Mouse (Mus musculus) intestine, embryonic 16.5 days (tissue): ENCODE results near the gene Spen. TPM values are rescaled to one million over a fixed set of nuclear protein-coding genes. Genes with fewer than 3 reads are reported as not detected.

ENCODE experiments used
- ATAC-seq: fragments of 200-750 bp; cut with Nextera tagmentation; 2 replicates; pipeline ENCODE4 v1.8.0; 2017; ENCODE audit warnings: moderate TSS enrichment, moderate library complexity
- H3K27ac ChIP-seq: fragments of 300-500 bp; sonication (generic); 2 replicates; pipeline ENCODE4 v1.5.1; 2014; ENCODE audit warnings: mild to moderate bottlenecking, low read length
- H3K27me3 ChIP-seq: fragments of 300-500 bp; sonication (generic); replicated peaks from 2 replicates; pipeline ENCODE4 v1.6.1; 2014; ENCODE audit warnings: low read length, control low read depth, mixed read lengths; ENCODE audit not compliant: control insufficient read depth, insufficient read depth
- H3K36me3 ChIP-seq: fragments of 300-500 bp; sonication (generic); 2 replicates; pipeline ENCODE4 v1.6.1; 2014; ENCODE audit warnings: low read length, control low read depth; ENCODE audit not compliant: control insufficient read depth, insufficient read depth
- H3K4me1 ChIP-seq: fragments of 300-500 bp; sonication (generic); 2 replicates; pipeline ENCODE4 v1.6.1; 2014; ENCODE audit warnings: low read length, control low read depth, mixed read lengths; ENCODE audit not compliant: control insufficient read depth, insufficient read depth
- H3K4me2 ChIP-seq: fragments of 300-500 bp; sonication (generic); 2 replicates; pipeline ENCODE4 v1.6.1; 2014; ENCODE audit warnings: low read depth, low read length, control low read depth
- H3K4me3 ChIP-seq: fragments of 300-500 bp; sonication (generic); 2 replicates; pipeline ENCODE4 v1.5.1; 2014; ENCODE audit warnings: mild to moderate bottlenecking, low read length
- H3K9ac ChIP-seq: fragments of 300-500 bp; sonication (generic); 2 replicates; pipeline ENCODE4 v1.6.1; 2014; ENCODE audit warnings: low read depth, low read length
- H3K9me3 ChIP-seq: fragments of 300-500 bp; sonication (generic); 2 replicates; pipeline ENCODE4 v1.6.1; 2016; ENCODE audit warnings: low read length, control low read depth; ENCODE audit not compliant: control insufficient read depth
- WGBS: fragments of 180-500 bp; shearing (Covaris S2); extraction: QIAGEN DNeasy Blood & Tissue Kit; methylation state at CpG from one replicate; pipeline ENCODE4 v1.1.7; 2014; 5-methylcytosine and 5-hydroxymethylcytosine counted together
- polyA plus RNA-seq: library from polyadenylated mRNA; unstranded; fragments of >200 nt; fragmentation: Nextera tagmentation; extraction: Ambion mirVana; gene quantifications from 2 replicates; pipeline ENCODE4 v1.2.1, GENCODE M21; 2015

The Spen gene
- polyA plus RNA-seq, 1 experiment from 2014 or later, result 6.3 TPM

DNA sequence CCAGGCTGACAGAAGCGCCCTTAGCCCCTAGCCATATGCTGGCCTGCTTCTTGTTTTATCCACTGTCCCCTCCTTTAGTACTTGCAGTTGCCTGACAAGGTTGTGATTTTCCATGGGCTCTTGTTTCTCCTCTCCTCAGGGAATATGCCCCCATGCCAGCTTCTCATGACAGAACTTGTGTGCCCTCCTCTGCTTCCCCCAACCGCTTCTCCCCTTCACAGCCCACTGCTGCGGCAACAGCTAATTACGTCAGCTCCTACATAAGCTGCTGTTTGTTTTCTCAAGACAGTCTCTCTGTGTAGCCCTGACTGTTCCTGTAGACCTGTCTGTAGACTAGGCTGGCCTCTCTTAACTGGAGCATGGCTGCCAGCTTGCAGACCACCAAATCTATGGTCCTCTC, 82.9 kb downstream of the Spen start:
- 66% methylated on average over 4 of the region's 4 CpGs for WGBS
- Histone ChIP-seq H3K36me3 (no peaks in the 10 kb centered on the region), H3K4me2 (no peak overlapping the region), H3K27ac (no peak overlapping the region), H3K9me3 (no peaks in the 10 kb centered on the region), H3K4me1 (peaks cover 5% of the 10 kb centered on the region; the same call in 1 of the 2 replicates), H3K27me3 (no peaks in the 10 kb centered on the region), H3K9ac (no peak overlapping the region), H3K4me3 (no peak overlapping the region)
- no peak for ATAC-seq

- ATAC-seq, result no peak
- WGBS, result 75% methylated on average over 14 of the region's 14 CpGs
- H3K27ac ChIP-seq, result no peak overlapping the region
- no peak overlapping the region for H3K4me3 ChIP-seq
- no peak overlapping the region for H3K4me2 ChIP-seq
- no peaks in the 10 kb centered on the region for H3K9me3 ChIP-seq
- H3K27me3 ChIP-seq, result no peaks in the 10 kb centered on the region
- no peak overlapping the region for H3K9ac ChIP-seq
- no peaks in the 10 kb centered on the region for H3K36me3 ChIP-seq
- H3K4me1 ChIP-seq, result peaks cover 5% of the 10 kb centered on the region; the same call in 1 of the 2 replicates
These were observed 83.6 kb downstream of the Spen start for GRCm38 (mm10) chr4:141454581-141455350.

DNA sequence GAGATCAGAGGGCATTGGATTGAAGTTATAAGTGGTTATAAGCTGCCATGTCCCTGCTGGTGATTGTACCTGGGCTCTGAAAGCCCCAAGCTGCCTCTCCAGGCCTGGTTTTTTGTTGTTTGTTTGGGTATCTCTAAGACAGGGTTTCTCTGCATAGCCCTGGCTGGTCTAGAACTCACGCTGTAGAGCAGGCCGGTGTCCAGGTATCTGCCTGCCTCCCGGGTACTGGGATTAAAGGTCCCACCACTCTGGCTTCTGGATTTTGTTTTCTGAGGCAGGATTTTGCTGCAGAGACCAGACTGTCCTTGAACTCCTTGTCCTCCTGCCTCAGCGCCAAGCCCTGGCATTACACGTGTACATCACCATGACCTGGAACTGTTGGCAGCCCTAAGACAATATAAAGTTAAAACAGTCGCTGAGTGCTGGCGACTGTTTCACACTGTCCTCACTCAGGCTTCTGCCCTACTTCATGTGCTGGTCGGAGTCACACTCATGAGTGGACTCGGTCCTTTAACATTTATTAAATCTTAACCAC, 86.4 kb downstream of the Spen start:
- 92% methylated on average over 9 of the region's 9 CpGs for WGBS
- Histone ChIP-seq H3K4me1 (no peaks in the 10 kb centered on the region; the same call in 1 of the 2 replicates), H3K36me3 (no peaks in the 10 kb centered on the region), H3K9ac (no peak overlapping the region), H3K9me3 (no peaks in the 10 kb centered on the region), H3K4me3 (no peak overlapping the region), H3K4me2 (no peak overlapping the region), H3K27ac (no peak overlapping the region), H3K27me3 (no peaks in the 10 kb centered on the region)
- no peak for ATAC-seq

DNA sequence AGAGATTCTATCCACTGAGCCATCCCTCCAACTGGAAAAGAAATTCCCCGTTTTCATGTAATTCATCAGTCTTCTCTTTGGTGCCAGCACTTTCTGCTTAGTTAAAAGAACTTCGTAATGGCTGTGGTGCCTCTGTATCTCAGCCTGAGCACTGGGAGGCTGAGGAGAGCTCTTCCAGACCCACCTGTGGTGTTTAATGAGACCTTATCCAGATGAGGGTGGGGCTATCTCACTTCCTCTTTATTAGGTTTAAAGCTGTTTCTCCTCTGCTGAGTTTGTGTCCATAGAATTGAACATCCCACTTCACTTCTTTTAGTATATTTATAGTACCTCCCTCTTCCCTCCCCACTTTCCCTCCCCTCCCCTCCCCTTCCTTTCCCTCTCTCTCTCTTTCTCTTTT, 87.1 kb downstream of the Spen start:
- peaks cover 5% of the 10 kb centered on the region; the same call in 1 of the 2 replicates for H3K4me1 ChIP-seq
- H3K9me3 ChIP-seq, result no peaks in the 10 kb centered on the region
- no peak overlapping the region for H3K4me3 ChIP-seq
- H3K4me2 ChIP-seq, result no peak overlapping the region
- H3K36me3 ChIP-seq, result no peaks in the 10 kb centered on the region
- no peak overlapping the region for H3K27ac ChIP-seq
- no peak overlapping the region for H3K9ac ChIP-seq
- WGBS, result 89% methylated on average over 2 of the region's 2 CpGs
- H3K27me3 ChIP-seq, result no peaks in the 10 kb centered on the region
- no peak for ATAC-seq

- WGBS, result 73% methylated on average over 7 of the region's 7 CpGs
- no peak for ATAC-seq
- H3K27me3 ChIP-seq, result no peaks in the 10 kb centered on the region
- no peak overlapping the region for H3K4me2 ChIP-seq
- H3K9me3 ChIP-seq, result no peaks in the 10 kb centered on the region
- H3K4me1 ChIP-seq, result peaks cover 16% of the 10 kb centered on the region
- no peak overlapping the region for H3K27ac ChIP-seq
- no peak overlapping the region for H3K9ac ChIP-seq
- H3K4me3 ChIP-seq, result no peak overlapping the region
- H3K36me3 ChIP-seq, result no peaks in the 10 kb centered on the region
These were observed 92.2 kb downstream of the Spen start for GRCm38 (mm10) chr4:141446211-141446610.

- 0 out of 2 replicates have a peak, but pooled peaks have one; percentile 1 for ATAC-seq
- Histone ChIP-seq H3K4me2 (peak overlapping the region; percentile 90), H3K27me3 (no peaks in the 10 kb centered on the region), H3K36me3 (no peaks in the 10 kb centered on the region), H3K4me3 (peak overlapping the region; percentile 97), H3K4me1 (peaks cover 19% of the 10 kb centered on the region), H3K27ac (no peak overlapping the region), H3K9ac (peak overlapping the region; percentile 95), H3K9me3 (no peaks in the 10 kb centered on the region)
- 11% methylated on average over 14 of the region's 14 CpGs for WGBS
These were observed 93.1 kb downstream of the Spen start for GRCm38 (mm10) chr4:141445328-141445720.

DNA sequence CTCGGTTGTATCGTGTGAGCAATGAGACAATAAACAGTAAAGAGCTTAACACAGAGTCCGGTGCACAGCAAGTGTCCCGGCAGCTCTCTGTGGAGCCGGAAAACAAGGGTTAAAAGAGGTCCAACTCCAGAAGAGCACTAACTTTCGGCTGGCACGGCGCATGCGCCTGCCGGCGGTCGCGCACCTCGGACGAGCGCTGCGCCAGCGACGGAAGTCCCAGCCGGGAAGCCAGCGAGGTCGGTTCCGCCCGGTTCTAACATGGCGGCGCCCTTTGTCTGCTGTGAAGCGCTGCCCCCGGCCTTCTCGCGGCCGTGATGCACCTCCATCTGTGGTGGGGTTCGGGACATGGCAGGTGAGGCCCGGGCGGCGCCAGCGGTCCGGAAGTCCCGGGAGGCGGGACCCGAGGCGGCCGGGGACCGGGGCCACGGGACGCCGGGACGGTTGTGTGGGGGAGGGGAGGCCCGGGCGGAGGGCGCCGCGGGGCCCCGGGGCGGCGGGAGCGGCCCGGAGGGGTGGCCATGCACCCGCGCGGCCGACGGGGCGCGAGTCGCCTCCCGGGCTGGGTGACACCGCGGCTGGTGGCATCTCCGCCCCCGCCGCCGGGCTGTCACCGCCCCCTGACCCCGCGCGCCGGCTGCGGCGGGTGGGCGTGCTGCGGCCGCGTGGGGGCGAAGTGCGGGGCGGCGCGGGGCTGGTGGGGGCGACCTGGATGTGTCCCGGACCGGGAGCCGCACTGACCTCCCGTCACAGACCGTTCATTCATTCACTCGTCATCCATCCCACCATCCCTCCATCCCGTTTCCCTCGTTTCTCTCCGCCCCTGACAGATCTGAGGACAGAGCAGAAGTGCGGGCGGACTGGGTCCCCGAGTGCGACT, 93.7 kb downstream of the Spen start, which contains the start of gene Zbtb17:
Gene Zbtb17 (plus strand): TSS at position 204 of the 877 bp plus-strand sequence.
- H3K4me3 ChIP-seq, result peak within 1 kb of the TSS; percentile 97
- peaks cover 19% of the 10 kb centered on the region for H3K4me1 ChIP-seq
- 0% methylated on average over 60 of the region's 102 CpGs for WGBS
- no peak within 1 kb of the TSS for H3K27ac ChIP-seq
- no peaks in the 10 kb centered on the region for H3K27me3 ChIP-seq
- ATAC-seq, result peak; percentile 90
- H3K9me3 ChIP-seq, result no peaks in the 10 kb centered on the region
- peak within 1 kb of the TSS; percentile 90 for H3K4me2 ChIP-seq
- no peaks in the 10 kb centered on the region for H3K36me3 ChIP-seq
- peak within 1 kb of the TSS; percentile 95 for H3K9ac ChIP-seq

DNA sequence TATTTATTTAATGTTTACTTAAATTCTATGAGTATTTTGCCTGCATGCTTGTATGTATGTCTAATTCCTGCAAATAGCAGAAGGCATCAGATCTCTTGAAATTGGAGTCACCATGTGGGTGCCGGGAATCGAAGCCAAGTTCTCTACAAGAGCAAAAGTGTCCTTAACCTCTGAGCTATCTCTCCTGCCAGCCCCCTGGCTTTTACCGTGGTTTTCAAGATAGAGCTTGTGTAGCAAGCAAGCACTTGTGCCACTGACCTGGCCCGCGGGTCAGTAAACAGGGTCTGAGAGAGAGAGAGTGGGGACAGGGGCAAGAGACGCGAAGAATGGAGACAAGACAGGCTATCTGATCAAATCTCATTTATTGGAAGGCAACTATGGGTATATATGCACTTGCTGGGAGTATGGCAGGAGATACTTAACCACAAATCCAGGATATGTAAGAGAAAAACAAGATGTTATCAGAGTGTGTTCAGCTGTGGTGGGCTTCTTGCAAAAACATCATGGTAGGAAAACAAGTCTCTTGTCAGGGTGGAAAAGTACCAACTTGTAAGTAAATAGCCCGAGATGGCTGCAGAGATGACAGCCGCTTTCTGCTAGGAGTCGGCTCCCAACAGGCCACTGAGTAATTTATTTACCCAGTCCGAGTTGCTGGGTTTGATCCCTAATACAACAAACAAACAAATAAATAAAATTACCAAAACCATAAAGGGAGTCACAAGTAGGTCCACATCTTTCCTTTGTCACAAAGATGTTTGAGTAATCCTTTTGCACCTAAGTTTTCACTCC, 94.6 kb downstream of the Spen start:
- no peak; the same call in 1 of the 2 replicates for ATAC-seq
- 43% methylated on average over 11 of the region's 11 CpGs for WGBS

More for the DNA sequence above, 94.6 kb downstream of the Spen start:
- Histone ChIP-seq H3K4me3 (peak overlapping the region; percentile 97), H3K4me1 (peaks cover 19% of the 10 kb centered on the region), H3K9ac (peak overlapping the region; percentile 95), H3K4me2 (peak overlapping the region; percentile 76), H3K9me3 (no peaks in the 10 kb centered on the region), H3K27ac (no peak overlapping the region), H3K36me3 (no peaks in the 10 kb centered on the region), H3K27me3 (no peaks in the 10 kb centered on the region)
